Mouse (Mus musculus): ENCODE results near the gene Gpatch2. TPM values are rescaled to one million over a fixed set of nuclear protein-coding genes. Genes with fewer than 3 reads are reported as not detected.
A peak's percentile ranks its signal among the peaks of the same experiment; 100 is the strongest.

The Gpatch2 gene
- polyA plus RNA-seq, 1 experiment from 2014 or later: 5.4 TPM

GRCm38 (mm10) chr1:187376946-187377671 is 161.8 kb downstream of the Gpatch2 start:
- H3K4me3 ChIP-seq (ENCODE audit: low read depth, low read length): no peak overlapping the region
- H3K9me3 ChIP-seq (ENCODE audit: low read length): no peaks in the 10 kb centered on the region
- DNase-seq: peak; percentile 18
- no peaks in the 10 kb centered on the region for H3K4me1 ChIP-seq (ENCODE audit: insufficient read depth)
- ATAC-seq: peak; percentile 73
- H3K27me3 ChIP-seq (ENCODE audit: insufficient read depth, low read length): no peaks in the 10 kb centered on the region
- 54% methylated on average over 11 of the region's 11 CpGs for WGBS (ENCODE audit: insufficient replicate concordance)
- no peak overlapping the region for H3K4me2 ChIP-seq (ENCODE audit: low read depth, low read length)
- TF ChIP-seq CTCF (IDR thresholded peaks at IDR 0.05; ENCODE audit: low read depth): no peak
- TF ChIP-seq EP300 (IDR thresholded peaks at IDR 0.05; ENCODE audit: low read depth): no peak
- H3K27ac ChIP-seq (ENCODE audit: low read depth): peak overlapping the region; percentile 82
- no peak overlapping the region for H3K9ac ChIP-seq (replicated peaks)
- no peaks in the 10 kb centered on the region for H3K36me3 ChIP-seq (replicated peaks; ENCODE audit: insufficient read depth, low read length)

- H3K4me2 ChIP-seq (ENCODE audit: low read depth, low read length): no peak overlapping the region
- 75% methylated on average over 14 of the region's 14 CpGs for WGBS (ENCODE audit: insufficient replicate concordance)
- H3K36me3 ChIP-seq (replicated peaks; ENCODE audit: insufficient read depth, low read length): no peaks in the 10 kb centered on the region
- H3K9me3 ChIP-seq (ENCODE audit: low read length): no peaks in the 10 kb centered on the region
- DNase-seq (peak; percentile 16), ATAC-seq (peak; percentile 70)
- TF ChIP-seq EP300 (IDR thresholded peaks at IDR 0.05; ENCODE audit: low read depth): no peak
- peak overlapping the region; percentile 82 for H3K27ac ChIP-seq (ENCODE audit: low read depth)
- H3K4me3 ChIP-seq (ENCODE audit: low read depth, low read length): no peak overlapping the region
- no peak overlapping the region for H3K9ac ChIP-seq (replicated peaks)
- no peaks in the 10 kb centered on the region for H3K4me1 ChIP-seq (ENCODE audit: insufficient read depth)
- no peaks in the 10 kb centered on the region for H3K27me3 ChIP-seq (ENCODE audit: insufficient read depth, low read length)
Observed at GRCm38 (mm10) chr1:187377865-187378524, 162.7 kb downstream of the Gpatch2 start.

GRCm38 (mm10) chr1:187389476-187389875 is 174.2 kb downstream of the Gpatch2 start:
- ATAC-seq (no peak), DNase-seq (no peak)
- Histone ChIP-seq H3K27ac (ENCODE audit: low read depth) (no peak overlapping the region), H3K36me3 (replicated peaks; ENCODE audit: insufficient read depth, low read length) (no peaks in the 10 kb centered on the region), H3K9me3 (ENCODE audit: low read length) (no peaks in the 10 kb centered on the region), H3K4me1 (ENCODE audit: insufficient read depth) (no peaks in the 10 kb centered on the region), H3K4me2 (ENCODE audit: low read depth, low read length) (no peak overlapping the region), H3K4me3 (ENCODE audit: low read depth, low read length) (no peak overlapping the region), H3K27me3 (ENCODE audit: insufficient read depth, low read length) (no peaks in the 10 kb centered on the region), H3K9ac (replicated peaks) (no peak overlapping the region)
- no peak for TF ChIP-seq CTCF (IDR thresholded peaks at IDR 0.05; ENCODE audit: low read depth)
- no peak for TF ChIP-seq EP300 (IDR thresholded peaks at IDR 0.05; ENCODE audit: low read depth)
- WGBS (ENCODE audit: insufficient replicate concordance): 61% methylated on average over 4 of the region's 4 CpGs

GRCm38 (mm10) chr1:187400834-187401233 is 185.5 kb downstream of the Gpatch2 start:
- Histone ChIP-seq H3K9me3 (ENCODE audit: low read length) (no peaks in the 10 kb centered on the region), H3K36me3 (replicated peaks; ENCODE audit: insufficient read depth, low read length) (no peaks in the 10 kb centered on the region), H3K4me3 (ENCODE audit: low read depth, low read length) (no peak overlapping the region), H3K27ac (ENCODE audit: low read depth) (no peak overlapping the region), H3K27me3 (ENCODE audit: insufficient read depth, low read length) (no peaks in the 10 kb centered on the region), H3K4me1 (ENCODE audit: insufficient read depth) (no peaks in the 10 kb centered on the region), H3K9ac (replicated peaks) (no peak overlapping the region), H3K4me2 (ENCODE audit: low read depth, low read length) (no peak overlapping the region)
- no peak for DNase-seq
- ATAC-seq: no peak
- TF ChIP-seq CTCF (IDR thresholded peaks at IDR 0.05; ENCODE audit: low read depth): no peak
- no peak for TF ChIP-seq EP300 (IDR thresholded peaks at IDR 0.05; ENCODE audit: low read depth)
- WGBS (ENCODE audit: insufficient replicate concordance): 86% methylated on average over 9 of the region's 9 CpGs

Other genes starting within 250 kb of the Gpatch2 start
- not detected in 2 replicates for gene D1Pas1, start 248.1 kb upstream of the Gpatch2 start, polyA plus RNA-seq (2015; fragmentation: Nextera tagmentation; extraction: Ambion mirVana)
- gene Spata17, start within 50 bp of the Gpatch2 start, polyA plus RNA-seq (2015; fragmentation: Nextera tagmentation; extraction: Ambion mirVana): 0.24 and 0.41 TPM in 2 replicates

Data from liver, postnatal 0 days (tissue).